Mouse (Mus musculus): ENCODE results near the gene Pcnx4. TPM values are rescaled to one million over a fixed set of nuclear protein-coding genes. Genes with fewer than 3 reads are reported as not detected.

Pcnx4 gene
- polyA plus RNA-seq (2015; fragmentation: Nextera tagmentation; extraction: Ambion mirVana) = 9.0 and 9.4 TPM in 2 replicates

GRCm38 (mm10) chr12:72536021-72536597, at the start of gene Pcnx4:
Pcnx4 (plus strand) TSS chr12:72536383.
- Histone ChIP-seq H3K27me3 (no peaks in the 10 kb centered on the region), H3K4me1 (peaks cover 6% of the 10 kb centered on the region; the same call in 1 of the 2 replicates), H3K4me3 (replicated peaks) (peak within 1 kb of the TSS; percentile 70), H3K27ac (0 out of 2 replicates have a peak within 1 kb of the TSS, but pooled peaks have one; percentile 48), H3K36me3 (0 out of 2 replicates have a peak, but pooled peaks cover 4% of the 10 kb centered on the region), H3K4me2 (peak within 1 kb of the TSS; percentile 75), H3K9ac (peak within 1 kb of the TSS; percentile 63), H3K9me3 (replicated peaks) (no peaks in the 10 kb centered on the region)
- under 1% methylated on average over 45 of the region's 45 CpGs for WGBS
- peak; percentile 100 for ATAC-seq (replicated peaks; ENCODE audit: low FRiP score)

DNA sequence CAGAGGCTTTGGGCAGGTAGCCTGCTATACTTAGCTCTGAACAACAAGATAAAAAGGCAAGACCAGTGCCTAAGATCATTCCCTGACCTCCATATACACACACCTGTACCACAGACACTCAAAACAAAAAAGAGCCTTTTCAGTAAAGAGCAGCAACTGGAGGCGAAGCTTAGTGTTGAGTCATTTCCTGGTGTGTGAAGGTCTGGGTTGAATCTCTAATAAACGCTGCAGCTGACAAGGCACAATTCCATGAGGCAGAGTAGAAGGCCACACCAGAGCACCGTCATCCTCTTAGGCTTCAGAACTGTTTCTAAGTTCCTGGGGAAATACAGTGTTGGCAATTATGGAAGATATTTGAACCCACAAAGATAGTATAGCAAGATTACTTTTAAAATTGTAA, 48.7 kb upstream of the Pcnx4 start:
- Histone ChIP-seq H3K9me3 (replicated peaks) (no peaks in the 10 kb centered on the region), H3K9ac (no peak overlapping the region), H3K27ac (no peak overlapping the region), H3K27me3 (no peaks in the 10 kb centered on the region), H3K4me1 (no peaks in the 10 kb centered on the region), H3K4me2 (no peak overlapping the region), H3K36me3 (no peaks in the 10 kb centered on the region), H3K4me3 (replicated peaks) (no peak overlapping the region)
- ATAC-seq (replicated peaks; ENCODE audit: low FRiP score) = no peak
- WGBS = 74% methylated on average over 3 of the region's 3 CpGs

DNA sequence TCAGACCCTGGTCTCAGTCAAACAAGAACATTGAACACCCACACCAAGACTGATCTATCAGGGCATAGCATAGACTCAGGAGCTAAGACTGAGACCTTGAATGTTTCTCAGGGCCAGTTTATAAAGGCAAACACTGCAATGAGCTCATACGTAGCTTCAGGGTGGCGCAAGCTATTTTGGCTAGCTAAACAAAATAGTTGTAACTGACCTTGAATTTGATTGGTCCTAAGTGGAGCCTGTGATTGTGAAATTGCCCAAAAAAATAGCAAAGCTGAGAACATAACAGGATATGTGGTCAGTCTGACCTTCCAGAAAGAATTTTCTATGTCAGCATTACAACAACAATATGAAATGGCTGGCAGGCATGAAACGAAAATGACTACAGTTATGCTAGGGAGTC, 46.2 kb upstream of the Pcnx4 start:
- H3K4me1 ChIP-seq = no peaks in the 10 kb centered on the region
- no peaks in the 10 kb centered on the region for H3K27me3 ChIP-seq
- H3K36me3 ChIP-seq = no peaks in the 10 kb centered on the region
- 82% methylated on average over 3 of the region's 3 CpGs for WGBS
- H3K9me3 ChIP-seq (replicated peaks) = no peaks in the 10 kb centered on the region
- H3K27ac ChIP-seq = no peak overlapping the region
- H3K4me3 ChIP-seq (replicated peaks) = no peak overlapping the region
- no peak overlapping the region for H3K9ac ChIP-seq
- no peak for ATAC-seq (replicated peaks; ENCODE audit: low FRiP score)
- H3K4me2 ChIP-seq = no peak overlapping the region

GRCm38 (mm10) chr12:72491063-72491719, 45.0 kb upstream of the Pcnx4 start:
- Histone ChIP-seq H3K4me1 (no peaks in the 10 kb centered on the region), H3K4me3 (replicated peaks) (no peak overlapping the region), H3K4me2 (no peak overlapping the region), H3K27ac (no peak overlapping the region), H3K36me3 (no peaks in the 10 kb centered on the region), H3K9ac (no peak overlapping the region), H3K9me3 (replicated peaks) (no peaks in the 10 kb centered on the region), H3K27me3 (no peaks in the 10 kb centered on the region)
- no peak for ATAC-seq (replicated peaks; ENCODE audit: low FRiP score)
- WGBS = 62% methylated on average over 3 of the region's 3 CpGs

DNA sequence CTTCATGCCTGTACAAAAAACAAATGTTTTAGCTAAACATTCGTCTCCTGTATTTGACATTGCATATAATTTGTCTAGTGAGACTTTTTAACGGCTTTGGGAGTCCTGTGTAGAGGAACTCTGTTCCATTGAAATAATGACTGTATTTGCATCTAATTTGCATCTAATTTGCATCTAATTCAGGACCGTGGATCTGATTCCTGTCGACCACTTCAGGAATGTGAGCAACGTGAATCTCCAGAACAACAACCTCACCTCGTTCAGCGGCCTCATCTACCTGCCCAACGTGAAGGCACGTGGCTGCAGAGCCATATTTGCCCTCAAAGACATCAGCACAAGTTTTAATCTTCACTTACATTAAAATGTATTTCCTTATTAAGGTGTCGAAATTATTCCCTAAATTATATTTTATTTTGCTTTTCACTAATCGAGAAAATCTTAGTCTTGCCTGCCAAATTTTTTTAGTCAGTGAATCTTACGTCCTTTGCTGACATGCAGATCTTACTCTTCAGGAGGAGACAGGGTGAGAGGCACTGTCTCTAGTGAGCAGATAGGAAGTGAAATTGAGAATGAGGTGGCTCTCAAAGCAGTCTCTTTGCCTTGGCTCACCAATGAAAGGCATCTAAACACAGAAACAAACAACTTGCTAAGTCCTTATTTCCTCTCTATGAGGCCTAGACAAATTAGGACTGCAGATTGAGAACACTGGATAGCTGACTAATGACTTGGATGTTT, 39.1 kb upstream of the Pcnx4 start:
- no peaks in the 10 kb centered on the region for H3K4me1 ChIP-seq
- H3K27ac ChIP-seq = no peak overlapping the region
- no peak overlapping the region for H3K9ac ChIP-seq
- 76% methylated on average over 12 of the region's 12 CpGs for WGBS
- no peaks in the 10 kb centered on the region for H3K27me3 ChIP-seq
- no peak overlapping the region for H3K4me2 ChIP-seq
- no peak overlapping the region for H3K4me3 ChIP-seq (replicated peaks)
- H3K9me3 ChIP-seq (replicated peaks) = no peaks in the 10 kb centered on the region
- ATAC-seq (replicated peaks; ENCODE audit: low FRiP score) = no peak
- no peaks in the 10 kb centered on the region for H3K36me3 ChIP-seq

DNA sequence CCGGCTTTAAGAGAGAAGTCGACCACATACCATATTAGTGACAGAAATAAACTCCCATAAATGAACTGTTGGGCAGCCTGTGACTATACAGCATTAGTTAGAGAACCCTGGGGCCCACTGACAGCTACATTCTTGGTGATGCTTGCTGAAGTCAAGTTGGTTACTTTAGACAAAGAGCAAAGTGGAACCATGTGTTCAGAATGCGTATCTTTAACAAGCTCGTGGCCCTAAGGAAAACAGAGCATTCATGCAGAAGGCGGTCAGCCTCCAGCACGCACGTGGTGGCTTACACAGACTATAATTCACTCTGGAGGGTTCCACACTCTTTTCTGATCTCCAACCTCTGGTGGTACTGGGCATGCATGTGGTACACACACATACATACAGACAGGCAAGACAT, 26.6 kb upstream of the Pcnx4 start:
- no peaks in the 10 kb centered on the region for H3K27me3 ChIP-seq
- WGBS = 53% methylated on average over 7 of the region's 7 CpGs

GRCm38 (mm10) chr12:72515446-72515845, 20.7 kb upstream of the Pcnx4 start:
- no peak overlapping the region for H3K4me3 ChIP-seq (replicated peaks)
- H3K36me3 ChIP-seq = no peaks in the 10 kb centered on the region
- H3K27me3 ChIP-seq = no peaks in the 10 kb centered on the region
- H3K4me1 ChIP-seq = no peaks in the 10 kb centered on the region
- H3K9me3 ChIP-seq (replicated peaks) = no peaks in the 10 kb centered on the region
- 71% methylated on average over 3 of the region's 3 CpGs for WGBS
- no peak overlapping the region for H3K9ac ChIP-seq
- H3K27ac ChIP-seq = no peak overlapping the region
- H3K4me2 ChIP-seq = no peak overlapping the region
- no peak for ATAC-seq (replicated peaks; ENCODE audit: low FRiP score)

More for the DNA sequence above, 26.6 kb upstream of the Pcnx4 start:
- ATAC-seq (replicated peaks; ENCODE audit: low FRiP score) = no peak
- Histone ChIP-seq H3K36me3 (no peaks in the 10 kb centered on the region), H3K4me2 (no peak overlapping the region), H3K27ac (no peak overlapping the region), H3K9me3 (replicated peaks) (no peaks in the 10 kb centered on the region), H3K4me1 (no peaks in the 10 kb centered on the region), H3K9ac (no peak overlapping the region), H3K4me3 (replicated peaks) (no peak overlapping the region)

DNA sequence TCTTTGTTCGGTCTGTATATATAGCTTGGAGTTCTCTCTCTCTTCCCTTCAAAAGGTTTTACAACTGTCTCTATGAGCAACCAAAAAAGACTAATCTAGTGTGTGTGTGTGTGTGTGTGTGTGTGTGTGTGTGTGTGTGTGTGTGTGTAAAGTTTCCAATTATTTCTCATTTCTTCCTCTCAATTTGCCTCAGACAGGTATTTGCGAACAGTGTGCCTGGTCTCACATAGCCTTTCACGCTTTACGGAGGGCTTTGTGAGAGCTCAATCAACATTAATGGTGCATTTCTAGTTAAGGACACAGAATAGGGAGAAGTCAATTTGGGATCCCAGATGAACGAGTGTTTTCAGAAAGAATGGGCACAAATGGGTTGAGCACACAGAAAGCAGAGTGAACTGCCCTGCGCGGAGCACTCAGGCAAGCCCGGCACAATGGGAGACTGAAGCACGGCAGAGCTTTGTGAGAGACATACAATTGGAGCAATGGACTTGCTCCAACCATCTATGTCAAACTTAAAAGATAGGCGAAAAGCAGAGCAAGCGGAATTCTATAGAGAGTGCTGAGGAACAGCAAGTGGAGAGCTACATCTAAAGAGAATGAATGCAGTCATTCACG, 18.0 kb upstream of the Pcnx4 start:
- Histone ChIP-seq H3K36me3 (no peaks in the 10 kb centered on the region), H3K9me3 (replicated peaks) (no peaks in the 10 kb centered on the region), H3K27ac (no peak overlapping the region), H3K9ac (no peak overlapping the region), H3K4me3 (replicated peaks) (no peak overlapping the region), H3K27me3 (no peaks in the 10 kb centered on the region), H3K4me1 (no peaks in the 10 kb centered on the region), H3K4me2 (no peak overlapping the region)
- ATAC-seq (replicated peaks; ENCODE audit: low FRiP score) = no peak
- WGBS = 84% methylated on average over 12 of the region's 12 CpGs

DNA sequence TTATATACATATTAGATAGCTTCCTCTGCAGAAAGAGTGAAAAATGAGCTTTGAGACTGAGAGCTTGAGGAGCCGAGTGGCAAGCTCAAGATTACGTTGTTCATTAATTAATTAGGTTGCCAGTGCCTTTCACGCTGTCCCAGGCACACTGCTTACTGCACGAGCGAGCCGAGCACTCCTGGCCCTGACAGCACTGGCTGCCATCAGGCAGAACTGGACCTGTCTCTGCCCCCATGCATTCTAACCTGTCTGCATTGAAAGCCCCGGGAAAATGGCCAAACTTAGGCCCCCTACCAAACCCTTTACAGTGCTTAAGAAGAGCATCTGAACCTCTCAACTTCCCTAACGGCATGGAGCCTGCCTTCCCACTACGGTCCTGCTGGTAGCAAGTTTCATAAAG, 16.8 kb upstream of the Pcnx4 start:
- no peaks in the 10 kb centered on the region for H3K36me3 ChIP-seq
- WGBS = 58% methylated on average over 9 of the region's 9 CpGs

GRCm38 (mm10) chr12:72519855-72520254, 16.3 kb upstream of the Pcnx4 start:
- H3K9ac ChIP-seq = no peak overlapping the region
- no peak for ATAC-seq (replicated peaks; ENCODE audit: low FRiP score)
- 50% methylated on average over 5 of the region's 5 CpGs for whole genome bisulfite sequencing
- H3K4me2 ChIP-seq = no peak overlapping the region
- no peaks in the 10 kb centered on the region for H3K9me3 ChIP-seq (replicated peaks)
- no peaks in the 10 kb centered on the region for H3K4me1 ChIP-seq
- H3K36me3 ChIP-seq = no peaks in the 10 kb centered on the region
- H3K27ac ChIP-seq = no peak overlapping the region
- no peaks in the 10 kb centered on the region for H3K27me3 ChIP-seq
- H3K4me3 ChIP-seq (replicated peaks) = no peak overlapping the region

More for the DNA sequence above, 16.8 kb upstream of the Pcnx4 start:
- no peak for ATAC-seq (replicated peaks; ENCODE audit: low FRiP score)
- Histone ChIP-seq H3K9me3 (replicated peaks) (no peaks in the 10 kb centered on the region), H3K9ac (no peak overlapping the region), H3K27me3 (no peaks in the 10 kb centered on the region), H3K27ac (no peak overlapping the region), H3K4me2 (no peak overlapping the region), H3K4me3 (replicated peaks) (no peak overlapping the region), H3K4me1 (no peaks in the 10 kb centered on the region)

GRCm38 (mm10) chr12:72520645-72521044, 15.5 kb upstream of the Pcnx4 start:
- H3K4me1 ChIP-seq = no peaks in the 10 kb centered on the region
- no peak overlapping the region for H3K4me3 ChIP-seq (replicated peaks)
- no peak overlapping the region for H3K27ac ChIP-seq
- WGBS = 3% methylated on average over 2 of the region's 2 CpGs
- ATAC-seq (replicated peaks; ENCODE audit: low FRiP score) = no peak
- no peak overlapping the region for H3K9ac ChIP-seq
- no peaks in the 10 kb centered on the region for H3K9me3 ChIP-seq (replicated peaks)
- H3K4me2 ChIP-seq = no peak overlapping the region
- no peaks in the 10 kb centered on the region for H3K36me3 ChIP-seq
- H3K27me3 ChIP-seq = no peaks in the 10 kb centered on the region

DNA sequence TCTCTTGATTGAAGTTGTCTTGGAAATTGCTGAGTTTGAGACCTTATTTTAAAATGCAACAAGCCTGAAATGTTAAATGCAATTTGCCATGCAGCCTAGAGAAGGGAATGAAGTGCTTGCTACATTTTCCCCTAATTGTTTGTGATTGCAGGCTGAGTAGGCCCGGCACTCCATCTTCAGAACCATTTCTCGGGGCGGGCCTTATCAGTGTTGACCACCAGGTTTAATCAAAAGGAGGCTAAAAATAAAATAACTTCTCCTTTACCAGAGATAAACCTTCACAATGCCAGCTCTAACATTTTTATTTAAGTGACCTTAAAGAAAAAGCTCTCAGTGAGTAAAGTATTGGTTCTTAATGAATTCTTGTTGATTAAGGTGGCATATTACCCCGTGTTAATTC, 10.6 kb upstream of the Pcnx4 start:
- H3K4me2 ChIP-seq = no peak overlapping the region
- H3K9ac ChIP-seq = no peak overlapping the region
- ATAC-seq (replicated peaks; ENCODE audit: low FRiP score) = no peak
- no peak overlapping the region for H3K4me3 ChIP-seq (replicated peaks)
- H3K4me1 ChIP-seq = no peaks in the 10 kb centered on the region
- no peak overlapping the region for H3K27ac ChIP-seq
- no peaks in the 10 kb centered on the region for H3K9me3 ChIP-seq (replicated peaks)
- H3K36me3 ChIP-seq = no peaks in the 10 kb centered on the region
- WGBS = 80% methylated on average over 4 of the region's 4 CpGs
- H3K27me3 ChIP-seq = no peaks in the 10 kb centered on the region

Measured in kidney, embryonic 15.5 days (tissue).